30 mouse cellular contexts compared by ENCODE assay signal in the genomic region with DNA sequence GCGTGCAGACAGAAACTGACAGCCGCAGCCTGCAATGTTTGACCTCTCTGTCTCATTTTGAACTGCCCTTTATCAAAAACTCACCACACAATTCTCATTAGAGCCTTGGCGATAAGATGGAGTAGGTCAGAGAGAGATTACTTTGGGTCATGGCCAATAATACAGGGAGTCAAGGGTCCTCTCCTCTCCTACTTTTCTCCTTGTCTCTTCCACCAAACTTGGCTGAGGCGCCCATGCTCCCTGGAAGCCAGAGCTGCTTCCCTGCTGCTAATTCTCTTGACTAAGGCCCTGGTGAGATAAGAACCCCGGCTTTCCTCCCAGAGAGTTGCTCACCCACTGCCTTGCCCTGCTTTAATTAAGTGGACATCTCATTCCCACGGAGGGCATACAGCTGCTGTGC.
DNase-seq lines count a peak whose midpoint lies in the region; ATAC-seq and TF ChIP-seq lines count a peak whose summit lies in the region.
"Had no signal": no experiment of that assay in that cellular context is flagged by ENCODE, and none has a peak within 500 bp of the region (broad histone marks: within the 10 kb centered on the region; RNA-seq: fewer than 3 reads in every experiment).

No protein-coding gene starts in this region.

- no peak for ATAC-seq in kidney, embryonic 16.5 days (ENCODE audit: low FRiP score, low TSS enrichment)
- ATAC-seq in midbrain, embryonic 15.5 days (replicated peaks): no peak
- ATAC-seq in lung, embryonic 15.5 days (ENCODE audit: borderline replicate concordance, extremely low read depth, low FRiP score, low TSS enrichment): no peak
- ATAC-seq: activated CD4-positive, CD25-positive, alpha-beta regulatory T cell, adult 4 months; forebrain, embryonic 13.5 days; hindbrain, postnatal 0 days; intestine, embryonic 16.5 days had no signal

- no peaks in the 10 kb centered on the region for H3K36me3 ChIP-seq in kidney, adult 2 months (ENCODE audit: control insufficient read depth, insufficient read depth, low read length)
- H3K36me3 ChIP-seq in kidney, embryonic 16.5 days (ENCODE audit: insufficient read depth, low read length): no peaks in the 10 kb centered on the region
- no peaks in the 10 kb centered on the region for H3K36me3 ChIP-seq in midbrain, embryonic 10.5 days
- H3K36me3 ChIP-seq in midbrain, embryonic 15.5 days (replicated peaks): no peaks in the 10 kb centered on the region
- no peaks in the 10 kb centered on the region for H3K36me3 ChIP-seq in lung, embryonic 15.5 days
- H3K36me3 ChIP-seq: embryonic facial prominence, embryonic 13.5 days; heart, embryonic 15.5 days; limb, embryonic 15.5 days; liver, embryonic 15.5 days; neural tube, embryonic 12.5 days had no signal

- no peaks in the 10 kb centered on the region for H3K27me3 ChIP-seq in kidney, adult 2 months (replicated peaks; ENCODE audit: control insufficient read depth, insufficient read depth, low read length)
- H3K27me3 ChIP-seq in kidney, embryonic 16.5 days (ENCODE audit: insufficient read depth, low read length): no peaks in the 10 kb centered on the region
- no peaks in the 10 kb centered on the region for H3K27me3 ChIP-seq in midbrain, embryonic 10.5 days (ENCODE audit: low read depth, poor library complexity, severe bottlenecking)
- H3K27me3 ChIP-seq in midbrain, embryonic 15.5 days (replicated peaks): no peaks in the 10 kb centered on the region
- no peaks in the 10 kb centered on the region for H3K27me3 ChIP-seq in lung, embryonic 15.5 days
- H3K27me3 ChIP-seq: embryonic facial prominence, embryonic 13.5 days; forebrain, embryonic 13.5 days; heart, embryonic 15.5 days; limb, embryonic 15.5 days; liver, embryonic 15.5 days; neural tube, embryonic 12.5 days had no signal

- no peak for TF ChIP-seq CTCF in kidney, adult 2 months (conservative IDR thresholded peaks at IDR 0.05; ENCODE audit: insufficient read depth, insufficient read length, low read depth, low read length)

- no peak overlapping the region for H3K4me3 ChIP-seq in kidney, adult 2 months (ENCODE audit: insufficient read depth, low read depth, low read length)
- H3K4me3 ChIP-seq in kidney, embryonic 16.5 days (ENCODE audit: low read length): no peak overlapping the region
- no peak overlapping the region for H3K4me3 ChIP-seq in midbrain, embryonic 10.5 days
- H3K4me3 ChIP-seq in midbrain, embryonic 15.5 days: no peak overlapping the region
- H3K4me3 ChIP-seq in lung, embryonic 15.5 days: no peak overlapping the region
- H3K4me3 ChIP-seq: embryonic facial prominence, embryonic 13.5 days; erythroblast, embryonic 14.5 days; forebrain, embryonic 13.5 days; heart, adult 2 months; heart, embryonic 15.5 days; limb, embryonic 15.5 days; liver, embryonic 15.5 days; megakaryocyte, embryonic 14.5 days; neural tube, embryonic 12.5 days had no signal

- no peak overlapping the region for H3K9ac ChIP-seq in kidney, embryonic 16.5 days (replicated peaks; ENCODE audit: low read length)
- no peak overlapping the region for H3K9ac ChIP-seq in midbrain, embryonic 15.5 days
- H3K9ac ChIP-seq in lung, embryonic 15.5 days: no peak overlapping the region
- H3K9ac ChIP-seq: embryonic facial prominence, embryonic 13.5 days; forebrain, embryonic 13.5 days; heart, embryonic 15.5 days; limb, embryonic 15.5 days; liver, embryonic 15.5 days; neural tube, embryonic 12.5 days had no signal

- peak; percentile 32 for DNase-seq in kidney, adult 2 months
- DNase-seq in midbrain, embryonic 10.5 days (ENCODE audit: low spot score): no peak
- DNase-seq in lung, postnatal 36 days: peak; percentile 46
- DNase-seq in layer of hippocampus, postnatal 36 days: no peak
- no peak for DNase-seq in left cerebral cortex, adult 11 months (ENCODE audit: low spot score)
- DNase-seq: adrenal gland, adult 8-10 months; B cell, adult 2 months; cerebellum, adult 18-20 months; cerebellum, postnatal 25 days; embryo, embryonic 11 days; gastrocnemius, postnatal 14 days; layer of hippocampus, adult 9-11 months; left cerebral cortex, postnatal 4 days; midbrain, embryonic 14.5 days; thymus, postnatal 14 days had no signal

- no peak overlapping the region for H3K4me2 ChIP-seq in kidney, embryonic 16.5 days (replicated peaks; ENCODE audit: low read depth, low read length)
- H3K4me2 ChIP-seq in midbrain, embryonic 15.5 days: no peak overlapping the region
- no peak overlapping the region for H3K4me2 ChIP-seq in lung, embryonic 15.5 days
- H3K4me2 ChIP-seq: embryonic facial prominence, embryonic 13.5 days; forebrain, embryonic 13.5 days; heart, embryonic 15.5 days; limb, embryonic 15.5 days; liver, embryonic 15.5 days; neural tube, embryonic 12.5 days had no signal

- H3K4me1 ChIP-seq in kidney, adult 2 months (ENCODE audit: control insufficient read depth, insufficient read depth, low read length): no peaks in the 10 kb centered on the region; the same call in 1 of the 2 replicates
- peaks cover 5% of the 10 kb centered on the region; the same call in 1 of the 2 replicates for H3K4me1 ChIP-seq in kidney, embryonic 16.5 days (ENCODE audit: insufficient read depth, low read length)
- peaks cover 21% of the 10 kb centered on the region for H3K4me1 ChIP-seq in midbrain, embryonic 10.5 days
- 0 out of 2 replicates have a peak, but pooled peaks cover 4% of the 10 kb centered on the region for H3K4me1 ChIP-seq in midbrain, embryonic 15.5 days
- peaks cover 36% of the 10 kb centered on the region for H3K4me1 ChIP-seq in lung, embryonic 15.5 days
- H3K4me1 ChIP-seq: embryonic facial prominence, embryonic 13.5 days; forebrain, embryonic 13.5 days; heart, embryonic 15.5 days; limb, embryonic 15.5 days; liver, embryonic 15.5 days had no signal

- H3K27ac ChIP-seq in kidney, adult 2 months (ENCODE audit: insufficient read depth, low read depth, low read length): no peak overlapping the region
- no peak overlapping the region for H3K27ac ChIP-seq in kidney, embryonic 16.5 days (ENCODE audit: low read length)
- H3K27ac ChIP-seq in midbrain, embryonic 10.5 days (replicated peaks): 0 out of 2 replicates have a peak overlapping the region, but pooled peaks have one; percentile 23
- no peak overlapping the region for H3K27ac ChIP-seq in midbrain, embryonic 15.5 days
- peak overlapping the region; percentile 59 for H3K27ac ChIP-seq in lung, embryonic 15.5 days
- H3K27ac ChIP-seq: embryonic facial prominence, embryonic 13.5 days; forebrain, embryonic 13.5 days; heart, adult 2 months; heart, embryonic 15.5 days; hindbrain, postnatal 0 days; limb, embryonic 15.5 days; liver, embryonic 15.5 days; neural tube, embryonic 12.5 days had no signal

- WGBS in kidney, adult 2 months: 73% methylated on average over 6 of the region's 6 CpGs
- 61% methylated on average over 6 of the region's 6 CpGs for WGBS in kidney, embryonic 16.5 days
- WGBS in midbrain, embryonic 10.5 days: 55% methylated on average over 6 of the region's 6 CpGs
- WGBS in midbrain, embryonic 15.5 days: 55% methylated on average over 6 of the region's 6 CpGs
- WGBS in lung, embryonic 15.5 days: 26% methylated on average over 6 of the region's 6 CpGs

- no peaks in the 10 kb centered on the region for H3K9me3 ChIP-seq in kidney, embryonic 16.5 days (ENCODE audit: low read length)
- no peaks in the 10 kb centered on the region for H3K9me3 ChIP-seq in midbrain, embryonic 10.5 days (replicated peaks)
- H3K9me3 ChIP-seq in midbrain, embryonic 15.5 days: no peaks in the 10 kb centered on the region
- no peaks in the 10 kb centered on the region for H3K9me3 ChIP-seq in lung, embryonic 15.5 days
- H3K9me3 ChIP-seq: embryonic facial prominence, embryonic 13.5 days; forebrain, embryonic 13.5 days; heart, embryonic 15.5 days; limb, embryonic 15.5 days; liver, embryonic 15.5 days; megakaryocyte, embryonic 14.5 days; neural tube, embryonic 12.5 days had no signal

- no peak for TF ChIP-seq POLR2A in kidney, adult 2 months (IDR thresholded peaks at IDR 0.05; ENCODE audit: low read depth, low read length)

Comparison
In these comparisons a context has a peak if more than half of its experiments do, and no peak if none do; other contexts are left out.
1. H3K27ac ChIP-seq: peak in midbrain, embryonic 10.5 days (single experiment) and lung, embryonic 15.5 days (single experiment); none in kidney, adult 2 months (single experiment), kidney, embryonic 16.5 days (single experiment) and midbrain, embryonic 15.5 days (single experiment).
2. DNase-seq: peak in kidney, adult 2 months (single experiment) and lung, postnatal 36 days (single experiment); none in midbrain, embryonic 10.5 days (single experiment), layer of hippocampus, postnatal 36 days (0 of 2) and left cerebral cortex, adult 11 months (single experiment).